Mouse (Mus musculus): ENCODE measurements around the gene Nampt. TPM values are rescaled to one million over a fixed set of nuclear protein-coding genes. Genes with fewer than 3 reads are reported as not detected.

The Nampt gene
- polyA plus RNA-seq, 1 experiment from 2014 or later = 14.2 TPM

GRCm38 (mm10) chr12:32895806-32896205 lies 76.5 kb downstream of the Nampt start:
- TF ChIP-seq CTCF (IDR thresholded peaks at IDR 0.05; ENCODE audit: low read depth) (no peak), EP300 (optimal IDR thresholded peaks at IDR 0.05) (no peak)
- Histone ChIP-seq H3K9me3 (ENCODE audit: control insufficient read depth, low read length) (no peaks in the 10 kb centered on the region), H3K4me2 (replicated peaks; ENCODE audit: low read depth) (no peak overlapping the region), H3K9ac (ENCODE audit: low read length) (no peak overlapping the region), H3K27ac (replicated peaks) (no peak overlapping the region), H3K4me1 (replicated peaks; ENCODE audit: control insufficient read depth, insufficient read depth) (no peaks in the 10 kb centered on the region), H3K4me3 (ENCODE audit: low read depth, low read length) (no peak overlapping the region), H3K27me3 (ENCODE audit: control insufficient read depth, insufficient read depth, low read length) (peaks cover 2% of the 10 kb centered on the region; the same call in 1 of the 2 replicates), H3K36me3 (ENCODE audit: control insufficient read depth, insufficient read depth, low read length) (no peaks in the 10 kb centered on the region)
- DNase-seq (ENCODE audit: low spot score) (no peak), ATAC-seq (ENCODE audit: low FRiP score, low TSS enrichment) (peak; percentile 32; the same call in 1 of the 2 replicates)
- 79% methylated on average over 1 of the region's 1 CpGs for WGBS

- Histone ChIP-seq H3K4me3 (ENCODE audit: low read depth, low read length) (no peak overlapping the region), H3K4me2 (replicated peaks; ENCODE audit: low read depth) (no peak overlapping the region), H3K9me3 (ENCODE audit: control insufficient read depth, low read length) (no peaks in the 10 kb centered on the region), H3K27me3 (ENCODE audit: control insufficient read depth, insufficient read depth, low read length) (peaks cover 2% of the 10 kb centered on the region; the same call in 1 of the 2 replicates), H3K27ac (replicated peaks) (no peak overlapping the region), H3K9ac (ENCODE audit: low read length) (no peak overlapping the region), H3K36me3 (ENCODE audit: control insufficient read depth, insufficient read depth, low read length) (no peaks in the 10 kb centered on the region), H3K4me1 (replicated peaks; ENCODE audit: control insufficient read depth, insufficient read depth) (no peaks in the 10 kb centered on the region)
- 47% methylated on average over 7 of the region's 7 CpGs for WGBS
- no peak for DNase-seq (ENCODE audit: low spot score)
- TF ChIP-seq EP300 (optimal IDR thresholded peaks at IDR 0.05) = no peak
- TF ChIP-seq CTCF (IDR thresholded peaks at IDR 0.05; ENCODE audit: low read depth) = no peak
- no peak for ATAC-seq (ENCODE audit: low FRiP score, low TSS enrichment)
Observed at GRCm38 (mm10) chr12:32896496-32896895, 77.2 kb downstream of the Nampt start.

- TF ChIP-seq CTCF (IDR thresholded peaks at IDR 0.05; ENCODE audit: low read depth) (peak; percentile 96), EP300 (optimal IDR thresholded peaks at IDR 0.05) (no peak)
- WGBS = 51% methylated on average over 13 of the region's 13 CpGs
Observed at GRCm38 (mm10) chr12:32897199-32898120, 78.1 kb downstream of the Nampt start.

GRCm38 (mm10) chr12:32901005-32901404 lies 81.7 kb downstream of the Nampt start:
- no peak for DNase-seq (ENCODE audit: low spot score)
- 83% methylated on average over 3 of the region's 3 CpGs for WGBS

More at GRCm38 (mm10) chr12:32897199-32898120, 78.1 kb downstream of the Nampt start:
- H3K9ac ChIP-seq (ENCODE audit: low read length) = no peak overlapping the region
- H3K4me3 ChIP-seq (ENCODE audit: low read depth, low read length) = no peak overlapping the region
- no peaks in the 10 kb centered on the region for H3K9me3 ChIP-seq (ENCODE audit: control insufficient read depth, low read length)
- H3K36me3 ChIP-seq (ENCODE audit: control insufficient read depth, insufficient read depth, low read length) = no peaks in the 10 kb centered on the region
- no peaks in the 10 kb centered on the region for H3K4me1 ChIP-seq (replicated peaks; ENCODE audit: control insufficient read depth, insufficient read depth)
- peak; percentile 90 for DNase-seq (ENCODE audit: low spot score)
- peaks cover 2% of the 10 kb centered on the region; the same call in 1 of the 2 replicates for H3K27me3 ChIP-seq (ENCODE audit: control insufficient read depth, insufficient read depth, low read length)
- H3K4me2 ChIP-seq (replicated peaks; ENCODE audit: low read depth) = no peak overlapping the region
- no peak overlapping the region for H3K27ac ChIP-seq (replicated peaks)
- ATAC-seq (ENCODE audit: low FRiP score, low TSS enrichment) = peak; percentile 73

More at GRCm38 (mm10) chr12:32901005-32901404, 81.7 kb downstream of the Nampt start:
- no peaks in the 10 kb centered on the region for H3K36me3 ChIP-seq (ENCODE audit: control insufficient read depth, insufficient read depth, low read length)
- H3K27ac ChIP-seq (replicated peaks) = no peak overlapping the region
- H3K9ac ChIP-seq (ENCODE audit: low read length) = no peak overlapping the region
- H3K4me3 ChIP-seq (ENCODE audit: low read depth, low read length) = no peak overlapping the region
- H3K4me2 ChIP-seq (replicated peaks; ENCODE audit: low read depth) = no peak overlapping the region
- H3K4me1 ChIP-seq (replicated peaks; ENCODE audit: control insufficient read depth, insufficient read depth) = no peaks in the 10 kb centered on the region
- TF ChIP-seq EP300 (optimal IDR thresholded peaks at IDR 0.05) (no peak), CTCF (IDR thresholded peaks at IDR 0.05; ENCODE audit: low read depth) (no peak)
- H3K9me3 ChIP-seq (ENCODE audit: control insufficient read depth, low read length) = no peaks in the 10 kb centered on the region
- H3K27me3 ChIP-seq (ENCODE audit: control insufficient read depth, insufficient read depth, low read length) = peaks cover 2% of the 10 kb centered on the region; the same call in 1 of the 2 replicates
- no peak for ATAC-seq (ENCODE audit: low FRiP score, low TSS enrichment)

Other genes with a start within 250 kb of the Nampt start
- gene Sypl, start 134.3 kb downstream of the Nampt start, polyA plus RNA-seq (2015; fragmentation: Nextera tagmentation; extraction: Ambion mirVana) = 172 and 177 TPM in 2 replicates

Data from stomach, postnatal 0 days (tissue).